Mouse (Mus musculus) WW6 (cell line): ENCODE results near the gene Dlg1.
"Not testable (repeated sequence)": the region's sequence is repeated elsewhere in the genome, so short reads cannot be mapped to it uniquely, and the experiment has no call there.

Source experiments
- DNase-seq: peaks from one replicate; pipeline ENCODE4 v3.0.0-alpha.2; 2013; ENCODE audit warnings: low read depth, low spot score

The Dlg1 gene

GRCm38 (mm10) chr16:31655531-31655930, 7.7 kb upstream of the Dlg1 start:
- no peak for DNase-seq

GRCm38 (mm10) chr16:31657502-31657901, 5.7 kb upstream of the Dlg1 start:
- no peak for DNase-seq

- DNase-seq = no peak
Observed at GRCm38 (mm10) chr16:31658539-31659334, 4.5 kb upstream of the Dlg1 start.

- no peak for DNase-seq
Observed at GRCm38 (mm10) chr16:31659453-31659852, 3.8 kb upstream of the Dlg1 start.

- DNase-seq = no peak
Observed at GRCm38 (mm10) chr16:31662556-31663378, 476 bp upstream of the Dlg1 start.

- no peak for DNase-seq
Observed at GRCm38 (mm10) chr16:31664287-31664597, 999 bp downstream of the Dlg1 start.

- DNase-seq = no peak
Observed at GRCm38 (mm10) chr16:31672202-31672601, 9.0 kb downstream of the Dlg1 start.

- DNase-seq = no peak
Observed at GRCm38 (mm10) chr16:31677463-31677862, 14.2 kb downstream of the Dlg1 start.

GRCm38 (mm10) chr16:31682291-31682690, 19.0 kb downstream of the Dlg1 start:
- DNase-seq = no peak

GRCm38 (mm10) chr16:31683670-31684430, 20.6 kb downstream of the Dlg1 start:
- DNase-seq = no peak

- no peak for DNase-seq
Observed at GRCm38 (mm10) chr16:31684771-31685170, 21.5 kb downstream of the Dlg1 start.

- no peak for DNase-seq
Observed at GRCm38 (mm10) chr16:31687766-31688165, 24.5 kb downstream of the Dlg1 start.

GRCm38 (mm10) chr16:31695286-31696020, 32.2 kb downstream of the Dlg1 start:
- DNase-seq = no peak

- no peak for DNase-seq
Observed at GRCm38 (mm10) chr16:31696367-31696766, 33.1 kb downstream of the Dlg1 start.

GRCm38 (mm10) chr16:31697341-31697740, 34.1 kb downstream of the Dlg1 start:
- no peak for DNase-seq

GRCm38 (mm10) chr16:31705213-31705612, 42.0 kb downstream of the Dlg1 start:
- no peak for DNase-seq

- no peak for DNase-seq
Observed at GRCm38 (mm10) chr16:31705904-31706303, 42.7 kb downstream of the Dlg1 start.

GRCm38 (mm10) chr16:31707326-31707725, 44.1 kb downstream of the Dlg1 start:
- no peak for DNase-seq

- DNase-seq = no peak
Observed at GRCm38 (mm10) chr16:31722991-31723390, 59.7 kb downstream of the Dlg1 start.

- DNase-seq = no peak
Observed at GRCm38 (mm10) chr16:31724121-31724520, 60.9 kb downstream of the Dlg1 start.

GRCm38 (mm10) chr16:31724818-31725217, 61.6 kb downstream of the Dlg1 start:
- DNase-seq = no peak

- not testable (repeated sequence) for DNase-seq
Observed at GRCm38 (mm10) chr16:31730971-31731370, 67.7 kb downstream of the Dlg1 start.
